Mouse (Mus musculus): ENCODE results near the gene Egr2. TPM values are rescaled to one million over a fixed set of nuclear protein-coding genes. Genes with fewer than 3 reads are reported as not detected.

Egr2 gene
- polyA plus RNA-seq (2015; fragmentation: Nextera tagmentation; extraction: Ambion mirVana): 0.08 TPM in 1 of 2 replicates, not detected in the other

DNA sequence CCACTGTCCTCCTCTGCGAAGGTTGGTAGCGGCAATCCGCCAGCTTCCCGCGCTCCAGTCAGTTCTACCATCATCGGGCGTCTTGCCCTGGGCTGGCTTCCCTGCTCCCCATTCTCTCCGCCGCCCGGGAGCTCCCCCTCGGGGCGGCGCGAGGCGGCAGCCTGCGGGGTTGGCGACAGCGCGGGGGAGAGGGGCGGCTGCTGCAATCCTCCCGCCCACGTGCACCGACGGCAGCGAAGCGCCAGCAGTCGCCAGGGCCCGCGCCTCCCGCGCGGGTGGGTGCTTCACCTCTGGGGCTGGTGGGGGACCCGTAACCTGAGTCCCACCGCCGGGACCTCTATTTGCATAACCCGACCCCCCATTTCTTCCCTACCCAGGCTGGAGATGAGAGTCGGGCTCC, at the start of gene Egr2:
Gene Egr2 (plus strand): TSS at position 220 of the 400 bp plus-strand sequence.
- no peak within 1 kb of the TSS for H3K27ac ChIP-seq (ENCODE audit: low read length)
- no peaks in the 10 kb centered on the region for H3K36me3 ChIP-seq (ENCODE audit: control insufficient read depth, insufficient read depth)
- no peaks in the 10 kb centered on the region for H3K9me3 ChIP-seq (replicated peaks; ENCODE audit: control insufficient read depth, low read length)
- under 1% methylated on average over 35 of the region's 37 CpGs for WGBS (ENCODE audit: insufficient replicate concordance)
- no peak within 1 kb of the TSS for H3K9ac ChIP-seq (ENCODE audit: low read depth, low read length)
- peaks cover 76% of the 10 kb centered on the region for H3K27me3 ChIP-seq (ENCODE audit: control insufficient read depth, insufficient read depth, low read depth, low read length)
- peaks cover 10% of the 10 kb centered on the region for H3K4me1 ChIP-seq (ENCODE audit: control insufficient read depth, low read depth, low read length)
- peak within 1 kb of the TSS; percentile 79 for H3K4me2 ChIP-seq (ENCODE audit: low read depth, low read length)
- no peak for ATAC-seq (ENCODE audit: low read depth)
- peak within 1 kb of the TSS; percentile 69 for H3K4me3 ChIP-seq (ENCODE audit: low read depth, low read length)

DNA sequence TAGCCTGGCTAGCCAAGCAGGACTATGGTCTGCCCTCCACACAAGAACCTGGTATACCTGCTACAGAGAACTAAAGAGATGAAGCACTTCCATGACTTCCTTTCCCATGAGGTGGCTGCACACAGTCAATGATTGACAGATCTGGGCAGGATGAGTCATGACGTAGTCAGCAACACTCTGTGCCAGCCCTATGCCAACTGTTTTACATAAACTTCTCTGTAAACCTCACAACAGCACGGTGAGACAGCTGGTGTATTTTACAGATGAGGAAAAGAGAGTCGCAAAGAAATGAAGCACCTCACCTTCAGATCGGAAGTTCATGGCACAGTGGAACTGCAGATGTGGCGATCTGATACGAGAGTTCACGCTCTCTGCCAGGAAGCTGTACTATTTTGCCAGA, 47.8 kb upstream of the Egr2 start:
- no peak overlapping the region for H3K9ac ChIP-seq (ENCODE audit: low read depth, low read length)
- H3K9me3 ChIP-seq (replicated peaks; ENCODE audit: control insufficient read depth, low read length): no peaks in the 10 kb centered on the region
- H3K4me2 ChIP-seq (ENCODE audit: low read depth, low read length): no peak overlapping the region
- WGBS (ENCODE audit: insufficient replicate concordance): 58% methylated on average over 7 of the region's 7 CpGs
- no peaks in the 10 kb centered on the region for H3K27me3 ChIP-seq (ENCODE audit: control insufficient read depth, insufficient read depth, low read depth, low read length)
- H3K4me3 ChIP-seq (ENCODE audit: low read depth, low read length): no peak overlapping the region
- no peaks in the 10 kb centered on the region for H3K36me3 ChIP-seq (ENCODE audit: control insufficient read depth, insufficient read depth)
- ATAC-seq (ENCODE audit: low read depth): no peak
- H3K4me1 ChIP-seq (ENCODE audit: control insufficient read depth, low read depth, low read length): no peaks in the 10 kb centered on the region
- H3K27ac ChIP-seq (ENCODE audit: low read length): no peak overlapping the region

DNA sequence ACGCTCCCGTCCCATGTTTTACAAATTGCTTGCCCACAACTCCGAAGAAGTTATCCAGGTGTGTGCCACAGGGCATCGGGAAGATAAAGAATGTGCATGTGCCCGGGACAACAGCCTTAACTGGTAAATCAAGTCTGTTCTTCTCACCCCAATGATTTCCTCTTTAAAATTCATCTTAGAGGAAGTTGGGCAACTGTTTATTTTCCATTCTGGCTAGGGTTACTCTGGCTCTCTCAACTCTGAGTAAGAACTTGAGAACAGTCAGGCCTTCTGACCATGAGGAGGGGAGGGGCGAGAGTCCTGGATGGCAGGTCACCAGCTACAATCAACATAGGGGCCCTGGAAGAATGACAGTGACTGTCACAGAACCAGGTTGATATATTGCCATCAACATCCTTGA, 45.4 kb upstream of the Egr2 start:
- WGBS (ENCODE audit: insufficient replicate concordance): 61% methylated on average over 6 of the region's 6 CpGs
- Histone ChIP-seq H3K27ac (ENCODE audit: low read length) (no peak overlapping the region), H3K4me1 (ENCODE audit: control insufficient read depth, low read depth, low read length) (no peaks in the 10 kb centered on the region), H3K9ac (ENCODE audit: low read depth, low read length) (no peak overlapping the region), H3K4me2 (ENCODE audit: low read depth, low read length) (no peak overlapping the region), H3K9me3 (replicated peaks; ENCODE audit: control insufficient read depth, low read length) (no peaks in the 10 kb centered on the region), H3K4me3 (ENCODE audit: low read depth, low read length) (no peak overlapping the region), H3K36me3 (ENCODE audit: control insufficient read depth, insufficient read depth) (no peaks in the 10 kb centered on the region), H3K27me3 (ENCODE audit: control insufficient read depth, insufficient read depth, low read depth, low read length) (no peaks in the 10 kb centered on the region)
- ATAC-seq (ENCODE audit: low read depth): no peak

DNA sequence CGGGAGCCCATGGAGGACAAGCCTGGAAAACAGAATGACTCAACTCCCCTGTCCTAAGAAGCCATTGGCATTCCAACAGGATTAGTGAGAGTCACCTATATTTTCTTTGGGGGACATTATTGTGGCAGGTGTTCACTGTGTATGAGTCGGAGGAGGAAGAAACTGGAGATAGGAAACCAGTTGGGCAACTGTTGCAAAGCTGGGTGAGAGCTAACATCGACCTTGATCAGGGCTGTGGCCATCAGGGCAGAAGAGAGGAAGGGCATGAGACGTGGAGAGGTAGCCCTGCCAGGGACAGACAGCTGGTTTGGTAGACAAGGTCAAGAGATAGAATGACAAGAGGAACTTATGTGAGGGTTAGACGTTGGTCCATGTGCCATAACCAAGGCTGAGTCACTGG, 44.6 kb upstream of the Egr2 start:
- Histone ChIP-seq H3K4me3 (ENCODE audit: low read depth, low read length) (no peak overlapping the region), H3K9ac (ENCODE audit: low read depth, low read length) (no peak overlapping the region), H3K36me3 (ENCODE audit: control insufficient read depth, insufficient read depth) (no peaks in the 10 kb centered on the region), H3K27me3 (ENCODE audit: control insufficient read depth, insufficient read depth, low read depth, low read length) (no peaks in the 10 kb centered on the region), H3K27ac (ENCODE audit: low read length) (no peak overlapping the region), H3K4me1 (ENCODE audit: control insufficient read depth, low read depth, low read length) (no peaks in the 10 kb centered on the region), H3K9me3 (replicated peaks; ENCODE audit: control insufficient read depth, low read length) (no peaks in the 10 kb centered on the region), H3K4me2 (ENCODE audit: low read depth, low read length) (no peak overlapping the region)
- 41% methylated on average over 5 of the region's 5 CpGs for WGBS (ENCODE audit: insufficient replicate concordance)
- ATAC-seq (ENCODE audit: low read depth): no peak

DNA sequence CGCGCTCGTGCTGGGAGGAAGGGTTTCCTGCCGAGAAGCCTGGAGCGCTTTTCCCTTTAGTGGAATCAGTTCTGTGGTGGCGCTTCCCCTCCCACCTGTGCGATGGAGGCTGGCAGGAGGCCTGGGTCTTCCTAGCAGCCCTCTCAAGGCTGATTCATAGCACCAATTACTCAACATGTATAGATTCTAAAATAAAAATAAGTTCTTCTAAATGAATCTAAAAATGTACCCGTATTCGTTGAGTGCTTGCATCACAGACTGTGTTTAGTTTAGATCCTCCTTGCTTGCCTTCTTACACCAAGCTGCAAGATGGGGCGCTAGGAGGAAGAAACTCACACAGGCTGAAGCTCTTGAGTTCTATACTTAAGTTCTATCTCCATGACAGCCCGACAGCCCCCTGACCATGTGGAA, 43.1 kb upstream of the Egr2 start:
- Histone ChIP-seq H3K9ac (ENCODE audit: low read depth, low read length) (no peak overlapping the region), H3K4me2 (ENCODE audit: low read depth, low read length) (no peak overlapping the region), H3K27ac (ENCODE audit: low read length) (no peak overlapping the region), H3K4me3 (ENCODE audit: low read depth, low read length) (no peak overlapping the region), H3K36me3 (ENCODE audit: control insufficient read depth, insufficient read depth) (no peaks in the 10 kb centered on the region), H3K9me3 (replicated peaks; ENCODE audit: control insufficient read depth, low read length) (no peaks in the 10 kb centered on the region), H3K4me1 (ENCODE audit: control insufficient read depth, low read depth, low read length) (no peaks in the 10 kb centered on the region), H3K27me3 (ENCODE audit: control insufficient read depth, insufficient read depth, low read depth, low read length) (no peaks in the 10 kb centered on the region)
- 70% methylated on average over 11 of the region's 11 CpGs for WGBS (ENCODE audit: insufficient replicate concordance)
- no peak for ATAC-seq (ENCODE audit: low read depth)

DNA sequence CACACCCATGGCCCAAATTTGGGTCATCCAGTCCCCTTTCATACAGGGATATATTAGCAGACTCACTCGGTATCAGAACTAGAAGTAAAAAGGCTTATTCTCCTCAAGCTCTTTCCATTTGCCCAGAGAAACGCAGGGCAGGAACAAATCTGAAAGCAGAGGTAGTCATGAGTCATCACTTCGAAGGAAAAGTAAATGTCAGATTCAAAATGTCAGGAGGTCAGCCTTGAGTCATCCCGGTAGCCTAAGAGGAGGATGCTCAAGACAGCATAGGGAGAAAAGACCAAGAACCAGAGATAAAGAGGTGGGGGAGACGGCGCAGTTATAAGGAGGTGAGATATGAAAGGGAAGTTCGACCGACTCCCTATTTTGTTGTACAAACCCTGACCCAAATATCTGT, 41.7 kb upstream of the Egr2 start:
- H3K9me3 ChIP-seq (replicated peaks; ENCODE audit: control insufficient read depth, low read length): no peaks in the 10 kb centered on the region
- no peaks in the 10 kb centered on the region for H3K4me1 ChIP-seq (ENCODE audit: control insufficient read depth, low read depth, low read length)
- H3K4me3 ChIP-seq (ENCODE audit: low read depth, low read length): no peak overlapping the region
- no peak overlapping the region for H3K27ac ChIP-seq (ENCODE audit: low read length)
- no peaks in the 10 kb centered on the region for H3K27me3 ChIP-seq (ENCODE audit: control insufficient read depth, insufficient read depth, low read depth, low read length)
- H3K9ac ChIP-seq (ENCODE audit: low read depth, low read length): no peak overlapping the region
- no peak overlapping the region for H3K4me2 ChIP-seq (ENCODE audit: low read depth, low read length)
- no peak for ATAC-seq (ENCODE audit: low read depth)
- WGBS (ENCODE audit: insufficient replicate concordance): 63% methylated on average over 8 of the region's 8 CpGs
- H3K36me3 ChIP-seq (ENCODE audit: control insufficient read depth, insufficient read depth): no peaks in the 10 kb centered on the region

DNA sequence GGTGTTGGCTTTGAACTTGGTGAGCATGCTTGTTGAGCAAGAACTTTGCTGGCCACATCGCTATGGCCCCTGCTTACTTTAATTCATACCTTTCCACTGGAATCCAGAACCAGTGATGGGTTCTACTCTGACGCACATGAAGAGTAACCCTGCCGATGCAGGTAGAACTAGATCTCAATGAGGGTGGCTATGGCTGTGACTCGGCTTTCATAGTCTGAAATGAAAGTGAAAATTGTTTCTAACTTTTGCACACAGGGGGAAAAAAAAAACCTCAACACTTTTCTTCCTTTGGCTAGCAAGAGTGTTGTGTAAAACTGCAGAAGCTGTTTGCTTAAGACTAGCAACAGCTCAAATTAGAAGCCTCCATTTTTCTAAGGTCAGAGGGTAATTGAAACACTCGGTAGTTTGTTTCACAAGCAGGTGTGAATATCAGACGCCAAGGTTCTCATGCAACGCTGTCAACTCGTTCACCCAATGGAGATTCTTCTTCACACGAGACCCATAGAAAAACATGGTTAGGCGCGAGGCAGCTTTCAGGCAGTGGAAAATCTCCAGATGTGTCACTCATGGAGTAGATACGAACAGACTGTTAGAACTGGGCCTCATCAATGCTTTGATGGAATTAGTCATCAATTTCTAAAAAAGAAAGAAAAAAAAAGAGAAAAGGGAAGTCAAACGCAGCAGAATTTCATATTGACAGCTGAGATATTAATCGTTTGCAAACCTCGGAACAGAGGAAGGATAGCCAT, 38.0 kb upstream of the Egr2 start:
- Histone ChIP-seq H3K4me3 (ENCODE audit: low read depth, low read length) (no peak overlapping the region), H3K36me3 (ENCODE audit: control insufficient read depth, insufficient read depth) (no peaks in the 10 kb centered on the region), H3K9me3 (replicated peaks; ENCODE audit: control insufficient read depth, low read length) (no peaks in the 10 kb centered on the region), H3K27me3 (ENCODE audit: control insufficient read depth, insufficient read depth, low read depth, low read length) (no peaks in the 10 kb centered on the region), H3K4me1 (ENCODE audit: control insufficient read depth, low read depth, low read length) (no peaks in the 10 kb centered on the region), H3K27ac (ENCODE audit: low read length) (no peak overlapping the region), H3K9ac (ENCODE audit: low read depth, low read length) (no peak overlapping the region), H3K4me2 (ENCODE audit: low read depth, low read length) (no peak overlapping the region)
- WGBS (ENCODE audit: insufficient replicate concordance): 69% methylated on average over 15 of the region's 15 CpGs
- no peak for ATAC-seq (ENCODE audit: low read depth)

DNA sequence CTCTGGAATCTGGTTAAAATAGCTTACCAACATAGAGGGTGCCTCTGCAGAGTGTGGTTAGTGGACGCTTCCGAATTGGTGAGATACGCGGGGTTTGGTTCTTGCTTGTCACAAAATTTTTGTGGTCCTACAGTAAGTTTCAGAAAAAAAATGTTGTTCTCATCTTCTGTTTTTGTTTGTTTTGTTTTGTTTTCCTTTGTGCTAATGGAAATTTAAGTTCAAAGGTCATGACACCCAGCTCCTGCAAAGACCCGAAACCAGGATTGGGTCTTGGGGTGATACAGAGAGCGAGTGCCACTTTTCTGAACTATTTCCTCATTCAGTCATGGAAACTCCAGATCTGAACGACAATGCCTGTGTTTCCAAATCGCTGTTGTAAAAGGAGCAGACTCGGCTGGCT, 37.3 kb upstream of the Egr2 start:
- 76% methylated on average over 9 of the region's 9 CpGs for WGBS (ENCODE audit: insufficient replicate concordance)
- Histone ChIP-seq H3K9me3 (replicated peaks; ENCODE audit: control insufficient read depth, low read length) (no peaks in the 10 kb centered on the region), H3K27me3 (ENCODE audit: control insufficient read depth, insufficient read depth, low read depth, low read length) (no peaks in the 10 kb centered on the region), H3K4me3 (ENCODE audit: low read depth, low read length) (no peak overlapping the region), H3K4me2 (ENCODE audit: low read depth, low read length) (no peak overlapping the region), H3K9ac (ENCODE audit: low read depth, low read length) (no peak overlapping the region), H3K4me1 (ENCODE audit: control insufficient read depth, low read depth, low read length) (no peaks in the 10 kb centered on the region), H3K27ac (ENCODE audit: low read length) (no peak overlapping the region), H3K36me3 (ENCODE audit: control insufficient read depth, insufficient read depth) (no peaks in the 10 kb centered on the region)
- no peak for ATAC-seq (ENCODE audit: low read depth)

DNA sequence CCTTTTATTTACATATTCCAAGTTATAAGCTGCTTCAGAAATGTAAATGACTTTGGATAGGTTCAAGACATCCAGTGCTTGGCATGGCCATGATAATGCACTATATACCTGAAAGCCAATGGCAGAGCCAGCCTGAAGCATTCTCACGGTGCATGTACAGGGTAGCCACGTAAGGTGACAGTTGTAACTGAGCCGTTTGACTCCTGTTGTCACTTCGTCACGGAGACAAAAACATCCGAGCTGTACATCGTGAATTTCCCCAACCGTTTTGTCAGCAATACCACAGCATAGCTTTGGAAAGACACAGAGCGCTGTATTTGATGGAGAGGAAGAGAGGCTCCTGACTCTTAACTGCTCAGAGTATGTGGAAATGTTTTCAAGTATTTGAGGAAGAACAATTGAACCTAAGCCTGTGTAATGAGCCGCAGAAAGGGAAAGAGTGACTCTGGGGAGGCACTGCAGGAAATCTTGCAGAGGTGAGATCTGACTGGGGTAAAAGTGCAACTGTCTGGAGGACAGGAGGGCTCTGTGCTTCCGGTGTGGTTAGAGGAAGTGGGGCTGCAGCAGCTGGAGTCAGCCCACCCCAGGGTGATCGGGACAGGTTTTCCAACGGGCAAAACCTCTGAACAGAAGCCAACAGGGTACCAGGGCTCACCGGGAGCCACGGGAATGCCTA, 31.8 kb upstream of the Egr2 start:
- no peak overlapping the region for H3K4me3 ChIP-seq (ENCODE audit: low read depth, low read length)
- 0 out of 2 replicates have a peak overlapping the region, but pooled peaks have one; percentile 3 for H3K4me2 ChIP-seq (ENCODE audit: low read depth, low read length)
- 15% methylated on average over 15 of the region's 15 CpGs for WGBS (ENCODE audit: insufficient replicate concordance)
- peak overlapping the region; percentile 44 for H3K27ac ChIP-seq (ENCODE audit: low read length)
- no peaks in the 10 kb centered on the region for H3K36me3 ChIP-seq (ENCODE audit: control insufficient read depth, insufficient read depth)
- no peaks in the 10 kb centered on the region for H3K9me3 ChIP-seq (replicated peaks; ENCODE audit: control insufficient read depth, low read length)
- no peaks in the 10 kb centered on the region for H3K27me3 ChIP-seq (ENCODE audit: control insufficient read depth, insufficient read depth, low read depth, low read length)
- H3K9ac ChIP-seq (ENCODE audit: low read depth, low read length): no peak overlapping the region
- no peak for ATAC-seq (ENCODE audit: low read depth)
- H3K4me1 ChIP-seq (ENCODE audit: control insufficient read depth, low read depth, low read length): no peaks in the 10 kb centered on the region; the same call in 1 of the 2 replicates

Measured in liver, embryonic 16.5 days (tissue).